Mouse (Mus musculus) cerebellum, adult 8-10 months (tissue): ENCODE data around the gene Wdr89.
A peak's percentile ranks its signal among the peaks of the same experiment; 100 is the strongest.

Experiments
- DNase-seq: peaks from one replicate; pipeline ENCODE4 v3.0.0; 2022

The Wdr89 gene

GRCm38 (mm10) chr12:75668221-75668620 is 1.1 kb downstream of the Wdr89 start:
- DNase-seq: no peak

- DNase-seq: no peak
Observed at GRCm38 (mm10) chr12:75666939-75667338, 2.4 kb downstream of the Wdr89 start.

GRCm38 (mm10) chr12:75664516-75664810 is 4.9 kb downstream of the Wdr89 start:
- DNase-seq: no peak

GRCm38 (mm10) chr12:75663646-75664515 is 5.5 kb downstream of the Wdr89 start:
- no peak for DNase-seq

GRCm38 (mm10) chr12:75662376-75662775 is 7.0 kb downstream of the Wdr89 start:
- DNase-seq: no peak

GRCm38 (mm10) chr12:75658403-75658802 is 10.9 kb downstream of the Wdr89 start:
- DNase-seq: no peak

- peak; percentile 31 for DNase-seq
Observed at GRCm38 (mm10) chr12:75656580-75656979, 12.8 kb downstream of the Wdr89 start.

GRCm38 (mm10) chr12:75654247-75654801 is 15.0 kb downstream of the Wdr89 start:
- no peak for DNase-seq

- no peak for DNase-seq
Observed at GRCm38 (mm10) chr12:75649706-75650093, 19.6 kb downstream of the Wdr89 start.

GRCm38 (mm10) chr12:75649058-75649705 is 20.2 kb downstream of the Wdr89 start:
- DNase-seq: no peak

GRCm38 (mm10) chr12:75648281-75648680 is 21.1 kb downstream of the Wdr89 start:
- no peak for DNase-seq

- no peak for DNase-seq
Observed at GRCm38 (mm10) chr12:75647663-75648062, 21.7 kb downstream of the Wdr89 start.

GRCm38 (mm10) chr12:75645780-75646179 is 23.6 kb downstream of the Wdr89 start:
- DNase-seq: no peak

- no peak for DNase-seq
Observed at GRCm38 (mm10) chr12:75641726-75642125, 27.6 kb downstream of the Wdr89 start.

GRCm38 (mm10) chr12:75638345-75638744 is 31.0 kb downstream of the Wdr89 start:
- DNase-seq: no peak

- DNase-seq: no peak
Observed at GRCm38 (mm10) chr12:75637103-75637502, 32.2 kb downstream of the Wdr89 start.

- no peak for DNase-seq
Observed at GRCm38 (mm10) chr12:75635771-75636430, 33.4 kb downstream of the Wdr89 start.

GRCm38 (mm10) chr12:75629618-75630017 is 39.7 kb downstream of the Wdr89 start:
- DNase-seq: no peak

- DNase-seq: no peak
Observed at GRCm38 (mm10) chr12:75623292-75623691, 46.0 kb downstream of the Wdr89 start.

GRCm38 (mm10) chr12:75622835-75623234 is 46.5 kb downstream of the Wdr89 start:
- no peak for DNase-seq

- DNase-seq: no peak
Observed at GRCm38 (mm10) chr12:75616841-75617240, 52.5 kb downstream of the Wdr89 start.

GRCm38 (mm10) chr12:75616158-75616791 is 53.1 kb downstream of the Wdr89 start:
- DNase-seq: no peak

- DNase-seq: no peak
Observed at GRCm38 (mm10) chr12:75615556-75615955, 53.8 kb downstream of the Wdr89 start.
